Mouse (Mus musculus) thymus, adult 2 months (tissue): ENCODE data around the gene Nav1.

Experiments
- CTCF ChIP-seq: fragments of 200-500 bp; IDR thresholded peaks from 2 replicates; pipeline ENCODE4 v1.5.1; 2012; ENCODE audit warnings: mild to moderate bottlenecking, control low read depth, low read length, moderate library complexity, borderline replicate concordance; ENCODE audit not compliant: control insufficient read depth, poor library complexity, insufficient read depth; ENCODE audit errors: extremely low read depth
- POLR2A ChIP-seq: fragments of 200-500 bp; IDR thresholded peaks from 2 replicates; pipeline ENCODE4 v1.6.1; 2012; ENCODE audit warnings: mild to moderate bottlenecking, low read length, control low read depth, moderate library complexity; ENCODE audit not compliant: control insufficient read depth, poor library complexity, insufficient read depth; ENCODE audit errors: extremely low read depth

DNA sequence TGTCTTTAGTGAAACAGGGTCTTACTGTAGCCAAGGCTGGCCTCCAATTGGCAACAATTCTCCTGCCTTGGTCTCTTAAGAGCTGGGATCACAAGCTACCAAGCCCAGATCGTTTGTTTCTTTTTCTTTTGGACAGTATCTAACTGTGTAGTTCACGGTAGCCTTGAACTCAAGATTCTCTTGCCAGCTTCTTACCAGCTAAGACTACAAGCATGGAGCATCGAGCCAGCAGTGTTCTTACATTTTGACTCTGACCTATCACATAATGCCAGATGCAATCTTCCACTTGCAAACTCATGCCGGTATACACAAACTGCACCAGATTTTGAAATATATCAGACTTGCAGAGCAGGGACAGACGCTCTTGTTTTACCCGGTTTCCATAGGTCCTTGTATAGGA lies 184.3 kb downstream of the Nav1 start:
- TF ChIP-seq POLR2A (no peak), CTCF (no peak)
